In genomic region chr4:40182651-40183320, GRCm38 (mm10) we compare ENCODE assay signal across 7 mouse cellular contexts. TPM values are rescaled to one million over a fixed set of nuclear protein-coding genes. Genes with fewer than 3 reads are reported as not detected.
A peak's percentile ranks its signal among the peaks of the same experiment; 100 is the strongest.
DNase-seq lines count a peak whose midpoint lies in the region; ATAC-seq lines count a peak whose summit lies in the region.

No protein-coding gene starts in this region.

- H3K27ac ChIP-seq in forebrain, embryonic 15.5 days (replicated peaks): no peak overlapping the region
- H3K27ac ChIP-seq in intestine, embryonic 15.5 days: no peak overlapping the region
- no peak overlapping the region for H3K27ac ChIP-seq in midbrain, embryonic 10.5 days (replicated peaks)

- H3K4me3 ChIP-seq in forebrain, embryonic 15.5 days: no peak overlapping the region
- H3K4me3 ChIP-seq in intestine, embryonic 15.5 days (replicated peaks): no peak overlapping the region
- no peak overlapping the region for H3K4me3 ChIP-seq in midbrain, embryonic 10.5 days

- peaks cover 67% of the 10 kb centered on the region for H3K36me3 ChIP-seq in forebrain, embryonic 15.5 days
- peaks cover 23% of the 10 kb centered on the region for H3K36me3 ChIP-seq in intestine, embryonic 15.5 days
- peaks cover 91% of the 10 kb centered on the region for H3K36me3 ChIP-seq in midbrain, embryonic 10.5 days

- intact Hi-C loops in left cerebral cortex, postnatal 14 days (cut with DNase I): loop anchor here (5.0 kb wide), 2 partner anchors 85 to 105 kb away; partner anchors contain the start of genes Smim27 and Topors

- 36% methylated on average over 14 of the region's 14 CpGs for WGBS in forebrain, embryonic 15.5 days
- 44% methylated on average over 14 of the region's 14 CpGs for WGBS in intestine, embryonic 15.5 days
- 47% methylated on average over 14 of the region's 14 CpGs for WGBS in midbrain, embryonic 10.5 days

- no peaks in the 10 kb centered on the region for H3K27me3 ChIP-seq in forebrain, embryonic 15.5 days
- no peaks in the 10 kb centered on the region for H3K27me3 ChIP-seq in intestine, embryonic 15.5 days (replicated peaks)
- no peaks in the 10 kb centered on the region for H3K27me3 ChIP-seq in midbrain, embryonic 10.5 days (ENCODE audit: low read depth, poor library complexity, severe bottlenecking)

- no peak overlapping the region for H3K9ac ChIP-seq in forebrain, embryonic 15.5 days (replicated peaks)
- no peak overlapping the region for H3K9ac ChIP-seq in intestine, embryonic 15.5 days

- peak; percentile 54 for ATAC-seq in forebrain, embryonic 15.5 days (replicated peaks)
- peak; percentile 54 for ATAC-seq in intestine, embryonic 15.5 days

- H3K4me1 ChIP-seq in forebrain, embryonic 15.5 days: no peaks in the 10 kb centered on the region
- no peaks in the 10 kb centered on the region for H3K4me1 ChIP-seq in intestine, embryonic 15.5 days (replicated peaks)
- no peaks in the 10 kb centered on the region for H3K4me1 ChIP-seq in midbrain, embryonic 10.5 days

- H3K4me2 ChIP-seq in forebrain, embryonic 15.5 days (replicated peaks): no peak overlapping the region
- no peak overlapping the region for H3K4me2 ChIP-seq in intestine, embryonic 15.5 days (replicated peaks)

- H3K9me3 ChIP-seq in forebrain, embryonic 15.5 days: no peaks in the 10 kb centered on the region
- no peaks in the 10 kb centered on the region for H3K9me3 ChIP-seq in intestine, embryonic 15.5 days
- no peaks in the 10 kb centered on the region for H3K9me3 ChIP-seq in midbrain, embryonic 10.5 days (replicated peaks)

- DNase-seq in R1 (ENCODE audit: low read depth, low spot score): peak; percentile 79
- DNase-seq in c-Kit-positive CD71-positive TER-119-negative erythroid progenitor cells, embryonic 14.5 days (ENCODE audit: low read depth): peak; percentile 68
- peak; percentile 75 to 79 for DNase-seq in left cerebral cortex, postnatal 14 days (ENCODE audit: low spot score in 2 of 2)
- DNase-seq in midbrain, embryonic 10.5 days (ENCODE audit: low spot score): peak; percentile 69
- DNase-seq in skeletal muscle tissue, adult 2 months (ENCODE audit: low read depth, low spot score): peak; percentile 14

RNA-seq across cellular contexts. Expression of gene Aco1, which starts 39.9 kb away (rescaled TPM):
- polyA plus RNA-seq in forebrain, embryonic 15.5 days (2015; fragmentation: Nextera tagmentation; extraction: Ambion mirVana): 51.8 and 53.0 TPM in 2 replicates
- 66.9 and 68.1 TPM in 2 replicates for polyA plus RNA-seq in intestine, embryonic 15.5 days (2015; fragmentation: Nextera tagmentation; extraction: Ambion mirVana)
- total RNA-seq in left cerebral cortex, postnatal 14 days (2021): 10 to 100 TPM; 34.6 to 37.2 TPM
- polyA plus RNA-seq in midbrain, embryonic 10.5 days (2016; fragmentation: Nextera tagmentation; extraction: Ambion mirVana): 58.0 and 59.7 TPM in 2 replicates

RNA-seq across cellular contexts. Expression of gene Ddx58, which starts 56.8 kb away (rescaled TPM):
- 2.7 and 3.2 TPM in 2 replicates for polyA plus RNA-seq in forebrain, embryonic 15.5 days (2015; fragmentation: Nextera tagmentation; extraction: Ambion mirVana)
- polyA plus RNA-seq in intestine, embryonic 15.5 days (2015; fragmentation: Nextera tagmentation; extraction: Ambion mirVana): 8.5 and 10.0 TPM in 2 replicates
- 1 to 10 TPM; 3.1 to 5.1 TPM for total RNA-seq in left cerebral cortex, postnatal 14 days (2021)
- 2.6 and 3.4 TPM in 2 replicates for polyA plus RNA-seq in midbrain, embryonic 10.5 days (2016; fragmentation: Nextera tagmentation; extraction: Ambion mirVana)

Comparison
In these comparisons a context has a peak if more than half of its experiments do, and no peak if none do; other contexts are left out.
1. DNase-seq: peak in every context shown above with its lines; median percentile 79 in R1; 77 in left cerebral cortex, postnatal 14 days; 69 in midbrain, embryonic 10.5 days; 68 in c-Kit-positive CD71-positive TER-119-negative erythroid progenitor cells, embryonic 14.5 days; 14 in skeletal muscle tissue, adult 2 months.